In genomic region chr14:61971100-61972088, GRCm38 (mm10) we compare ENCODE assay signal across 8 mouse cellular contexts.
A peak's percentile ranks its signal among the peaks of the same experiment; 100 is the strongest.
DNase-seq lines count a peak whose midpoint lies in the region; ATAC-seq lines count a peak whose summit lies in the region.

No protein-coding gene starts in this region.

- intact Hi-C loops in gastrocnemius, postnatal 36 days (cut with DNase I), result no loop called here

- no peak for ATAC-seq in embryonic facial prominence, embryonic 14.5 days (ENCODE audit: low read depth)
- peak; percentile 86 for ATAC-seq in monocyte, adult 5-6 weeks (replicated peaks; ENCODE audit: insufficient number of reproducible peaks, low FRiP score, low TSS enrichment, poor library complexity, severe bottlenecking)
- no peak for ATAC-seq in forebrain, embryonic 14.5 days

- H3K36me3 ChIP-seq in heart, embryonic 10.5 days, result no peaks in the 10 kb centered on the region
- no peaks in the 10 kb centered on the region for H3K36me3 ChIP-seq in embryonic facial prominence, embryonic 14.5 days (ENCODE audit: control insufficient read depth, insufficient read depth, low read length)
- H3K36me3 ChIP-seq in forebrain, embryonic 14.5 days (ENCODE audit: control insufficient read depth, insufficient read depth, low read length), result no peaks in the 10 kb centered on the region

- H3K27me3 ChIP-seq in heart, embryonic 10.5 days (ENCODE audit: insufficient read depth, poor library complexity, severe bottlenecking), result 0 out of 2 replicates have a peak, but pooled peaks cover 5% of the 10 kb centered on the region
- no peaks in the 10 kb centered on the region for H3K27me3 ChIP-seq in embryonic facial prominence, embryonic 14.5 days (replicated peaks; ENCODE audit: control insufficient read depth, insufficient read depth, low read length)
- no peaks in the 10 kb centered on the region for H3K27me3 ChIP-seq in forebrain, embryonic 14.5 days (replicated peaks; ENCODE audit: control insufficient read depth, insufficient read depth, low read length)

- no peak overlapping the region for H3K27ac ChIP-seq in heart, embryonic 10.5 days
- no peak overlapping the region for H3K27ac ChIP-seq in embryonic facial prominence, embryonic 14.5 days (replicated peaks; ENCODE audit: low read depth, low read length)
- H3K27ac ChIP-seq in forebrain, embryonic 14.5 days (ENCODE audit: low read depth, low read length), result no peak overlapping the region

- DNase-seq in heart, adult 18-20 months, result peak; percentile 37 to 66
- no peak for DNase-seq in heart, embryonic 10.5 days (ENCODE audit: low spot score)
- DNase-seq in embryonic facial prominence, embryonic 14.5 days (ENCODE audit: low spot score), result peak; percentile 29
- peak; percentile 30 to 49 for DNase-seq in left cerebral cortex, adult 9 months (ENCODE audit: low spot score in 2 of 2)
- DNase-seq in forebrain, embryonic 14.5 days (ENCODE audit: low spot score), result no peak
- no peak for DNase-seq in ovary, postnatal 10 days (ENCODE audit: low spot score)
- no peak for DNase-seq in gastrocnemius, postnatal 36 days

- no peak overlapping the region for H3K9ac ChIP-seq in embryonic facial prominence, embryonic 14.5 days (ENCODE audit: low read depth, low read length)
- H3K9ac ChIP-seq in forebrain, embryonic 14.5 days (ENCODE audit: low read length), result no peak overlapping the region

- no peak overlapping the region for H3K4me3 ChIP-seq in heart, embryonic 10.5 days
- H3K4me3 ChIP-seq in embryonic facial prominence, embryonic 14.5 days (ENCODE audit: low read depth, low read length), result no peak overlapping the region
- no peak overlapping the region for H3K4me3 ChIP-seq in forebrain, embryonic 14.5 days (ENCODE audit: low read depth, low read length)

- H3K4me1 ChIP-seq in heart, embryonic 10.5 days, result no peaks in the 10 kb centered on the region
- peaks cover 5% of the 10 kb centered on the region; the same call in 1 of the 2 replicates for H3K4me1 ChIP-seq in embryonic facial prominence, embryonic 14.5 days (ENCODE audit: control insufficient read depth, insufficient read depth, low read length)
- no peaks in the 10 kb centered on the region for H3K4me1 ChIP-seq in forebrain, embryonic 14.5 days (ENCODE audit: control insufficient read depth, insufficient read depth, low read length)

- no peaks in the 10 kb centered on the region for H3K9me3 ChIP-seq in heart, embryonic 10.5 days
- H3K9me3 ChIP-seq in embryonic facial prominence, embryonic 14.5 days (ENCODE audit: control insufficient read depth, low read length), result no peaks in the 10 kb centered on the region
- H3K9me3 ChIP-seq in forebrain, embryonic 14.5 days (replicated peaks; ENCODE audit: control insufficient read depth, low read length), result no peaks in the 10 kb centered on the region

- H3K4me2 ChIP-seq in embryonic facial prominence, embryonic 14.5 days (ENCODE audit: low read depth, low read length), result no peak overlapping the region
- no peak overlapping the region for H3K4me2 ChIP-seq in forebrain, embryonic 14.5 days (ENCODE audit: low read length)

- WGBS in heart, embryonic 10.5 days, result 73% methylated on average over 14 of the region's 14 CpGs
- WGBS in embryonic facial prominence, embryonic 14.5 days, result 66% methylated on average over 14 of the region's 14 CpGs
- 82% methylated on average over 14 of the region's 14 CpGs for WGBS in forebrain, embryonic 14.5 days

Comparison
In these comparisons a context has a peak if more than half of its experiments do, and no peak if none do; other contexts are left out.
1. DNase-seq: peak in heart, adult 18-20 months (2 of 2), embryonic facial prominence, embryonic 14.5 days (single experiment) and left cerebral cortex, adult 9 months (2 of 2); none in heart, embryonic 10.5 days (single experiment), forebrain, embryonic 14.5 days (single experiment), ovary, postnatal 10 days (single experiment) and gastrocnemius, postnatal 36 days (0 of 2).